Mouse (Mus musculus): Measurements from ENCODE around the gene Zfp672.

The Zfp672 gene

GRCm38 (mm10) chr11:58282518-58282917, 47.6 kb downstream of the Zfp672 start:
- DNase-seq (ENCODE audit: low spot score): no peak

GRCm38 (mm10) chr11:58281970-58282496, 48.1 kb downstream of the Zfp672 start:
- no peak for DNase-seq (ENCODE audit: low spot score)

GRCm38 (mm10) chr11:58275756-58276155, 54.4 kb downstream of the Zfp672 start:
- DNase-seq (ENCODE audit: low spot score): no peak

- no peak for DNase-seq (ENCODE audit: low spot score)
Observed at GRCm38 (mm10) chr11:58274572-58274971, 55.6 kb downstream of the Zfp672 start, which contains the start of gene 4930438A08Rik. Gene 4930438A08Rik, plus strand, starts transcription at chr11:58274799.

GRCm38 (mm10) chr11:58268285-58268684, 61.9 kb downstream of the Zfp672 start:
- DNase-seq (ENCODE audit: low spot score): no peak

Measured in testis, postnatal 14 days (tissue).